Mouse (Mus musculus) MEL (cell line): ENCODE results near the gene Mgat5. TPM values are rescaled to one million over a fixed set of nuclear protein-coding genes. Genes with fewer than 3 reads are reported as not detected.

Experiments
- DNase-seq: peaks from one replicate; pipeline ENCODE4 v3.0.0; 2011; ENCODE audit warnings: low read depth, low spot score
- H3K27ac ChIP-seq: 2 replicates; pipeline ENCODE4 v1.5.1; 2012; ENCODE audit warnings: low read depth, mild to moderate bottlenecking, control low read depth, low read length, moderate library complexity; ENCODE audit not compliant: control insufficient read depth
- H3K27me3 ChIP-seq, 2 experiments: fragments of 150-350 bp in 1 of 2; sonication (generic) in 1 of 2; 2 replicates each; pipeline ENCODE4 v1.6.1; 2012; ENCODE audit warnings: low read length in 2 of 2, mild to moderate bottlenecking in 2 of 2, improper control_type of control experiment in 1 of 2, moderate library complexity in 1 of 2; ENCODE audit not compliant: insufficient read depth in 2 of 2, control insufficient read depth in 1 of 2
- H3K36me3 ChIP-seq, 2 experiments: 2 replicates each; pipeline ENCODE4 v1.6.1; 2012 to 2014; ENCODE audit warnings: low read length in 2 of 2, improper control_type of control experiment in 1 of 2, inconsistent platforms in 1 of 2, mild to moderate bottlenecking in 1 of 2; ENCODE audit not compliant: insufficient read depth in 2 of 2, control insufficient read depth in 1 of 2
- H3K4me1 ChIP-seq, 2 experiments: fragments of 150-350 bp in 1 of 2; sonication (generic) in 1 of 2; 2 replicates each; pipeline ENCODE4 v1.6.1; 2012; ENCODE audit warnings: low read length in 2 of 2, improper control_type of control experiment in 1 of 2, mild to moderate bottlenecking in 1 of 2; ENCODE audit not compliant: insufficient read depth in 2 of 2, control insufficient read depth in 1 of 2
- H3K4me3 ChIP-seq, 2 experiments: fragments of 150-350 bp in 1 of 2; sonication (generic) in 1 of 2; 2 replicates each; pipeline ENCODE4 v1.5.1; 2012; ENCODE audit warnings: low read depth in 2 of 2, low read length in 2 of 2, mild to moderate bottlenecking in 2 of 2, moderate library complexity in 2 of 2, control low read depth in 1 of 2, improper control_type of control experiment in 1 of 2; ENCODE audit not compliant: control insufficient read depth in 1 of 2, insufficient read depth in 1 of 2
- H3K79me2 ChIP-seq: 2 replicates; pipeline ENCODE4 v1.6.1; 2012; ENCODE audit warnings: mild to moderate bottlenecking, low read length, moderate library complexity; ENCODE audit not compliant: control insufficient read depth, poor library complexity, insufficient read depth
- H3K9ac ChIP-seq: 2 replicates; pipeline ENCODE4 v1.6.1; 2012; ENCODE audit warnings: low read depth, mild to moderate bottlenecking, control low read depth, low read length, moderate library complexity; ENCODE audit not compliant: control insufficient read depth, poor library complexity, severe bottlenecking
- H3K9me3 ChIP-seq: fragments of 150-350 bp; sonication (generic); replicated peaks from 2 replicates; pipeline ENCODE4 v1.6.1; 2012; ENCODE audit warnings: mild to moderate bottlenecking, low read length, improper control_type of control experiment, moderate library complexity; ENCODE audit not compliant: insufficient read depth
- CHD1 ChIP-seq: IDR thresholded peaks from 2 replicates; pipeline ENCODE4 v1.6.1; 2012; ENCODE audit warnings: low read depth, mild to moderate bottlenecking, inconsistent platforms, low read length, improper control_type of control experiment
- CHD2 ChIP-seq: IDR thresholded peaks from 2 replicates; pipeline ENCODE4 v1.6.1; 2011; ENCODE audit warnings: low read length, improper control_type of control experiment
- E2F4 ChIP-seq: IDR thresholded peaks from 2 replicates; pipeline ENCODE4 v1.6.1; 2011; ENCODE audit warnings: low read depth, low read length, improper control_type of control experiment, borderline replicate concordance
- ELF1 ChIP-seq: IDR thresholded peaks from 2 replicates; pipeline ENCODE4 v1.6.1; 2014; ENCODE audit warnings: low read depth, mild to moderate bottlenecking, inconsistent platforms, low read length, improper control_type of control experiment, moderate library complexity
- EP300 ChIP-seq, 2 experiments: IDR thresholded peaks; 2 replicates each; pipeline ENCODE4 v1.6.1; 2011; ENCODE audit warnings: improper control_type of control experiment in 2 of 2, low read length in 2 of 2, low read depth in 1 of 2, mild to moderate bottlenecking in 1 of 2
- GABPA ChIP-seq: IDR thresholded peaks from 2 replicates; pipeline ENCODE4 v1.6.1; 2012; ENCODE audit warnings: low read depth, mild to moderate bottlenecking, inconsistent platforms, low read length, improper control_type of control experiment, moderate library complexity
- HCFC1 ChIP-seq: IDR thresholded peaks from 2 replicates; pipeline ENCODE4 v1.6.1; 2012; ENCODE audit warnings: low read depth, mild to moderate bottlenecking, inconsistent platforms, low read length, improper control_type of control experiment, moderate library complexity
- MEF2A ChIP-seq: IDR thresholded peaks from 2 replicates; pipeline ENCODE4 v1.6.1; 2014; ENCODE audit warnings: low read depth, mild to moderate bottlenecking, inconsistent platforms, low read length, improper control_type of control experiment; ENCODE audit not compliant: poor library complexity, insufficient replicate concordance, severe bottlenecking; ENCODE audit errors: extremely low read depth
- MYB ChIP-seq: IDR thresholded peaks from 2 replicates; pipeline ENCODE4 v1.6.1; 2011; ENCODE audit warnings: mild to moderate bottlenecking, low read depth, low read length, improper control_type of control experiment
- NRF1 ChIP-seq: IDR thresholded peaks from 2 replicates; pipeline ENCODE4 v1.6.1; 2014; ENCODE audit warnings: low read depth, mild to moderate bottlenecking, inconsistent platforms, low read length, improper control_type of control experiment, moderate library complexity; ENCODE audit not compliant: poor library complexity, insufficient read depth, severe bottlenecking
- POLR2A ChIP-seq, 2 experiments: IDR thresholded peaks; 2 replicates each; pipeline ENCODE4 v1.6.1; 2011 to 2012; ENCODE audit warnings: low read length in 2 of 2, mild to moderate bottlenecking in 2 of 2, control low read depth in 1 of 2, improper control_type of control experiment in 1 of 2, low read depth in 1 of 2, moderate library complexity in 1 of 2; ENCODE audit not compliant: control insufficient read depth in 1 of 2, insufficient read depth in 1 of 2, poor library complexity in 1 of 2
- POLR2AphosphoS2 ChIP-seq: IDR thresholded peaks from 2 replicates; pipeline ENCODE4 v1.6.1; 2011; ENCODE audit warnings: low read length, improper control_type of control experiment
- RCOR1 ChIP-seq: IDR thresholded peaks from 2 replicates; pipeline ENCODE4 v1.6.1; 2012; ENCODE audit warnings: low read depth, mild to moderate bottlenecking, inconsistent platforms, low read length, improper control_type of control experiment
- SIN3A ChIP-seq: IDR thresholded peaks from 2 replicates; pipeline ENCODE4 v1.6.1; 2012; ENCODE audit warnings: low read length, improper control_type of control experiment, inconsistent platforms
- TAL1 ChIP-seq: IDR thresholded peaks from 2 replicates; pipeline ENCODE4 v1.6.1; 2012; ENCODE audit warnings: mild to moderate bottlenecking, inconsistent platforms, low read length, moderate library complexity, mixed read lengths
- TBP ChIP-seq: IDR thresholded peaks from 2 replicates; pipeline ENCODE4 v1.8.0; 2011; ENCODE audit warnings: low read depth, low read length, improper control_type of control experiment
- UBTF ChIP-seq: IDR thresholded peaks from 2 replicates; pipeline ENCODE4 v1.6.1; 2012; ENCODE audit warnings: low read depth, mild to moderate bottlenecking, inconsistent platforms, low read length, improper control_type of control experiment, moderate library complexity, borderline replicate concordance; ENCODE audit not compliant: insufficient read depth
- USF2 ChIP-seq, 2 experiments: IDR thresholded peaks; 2 replicates each; pipeline ENCODE4 v1.6.1; 2011 to 2012; ENCODE audit warnings: improper control_type of control experiment in 2 of 2, low read length in 2 of 2, borderline replicate concordance in 1 of 2, inconsistent platforms in 1 of 2, low read depth in 1 of 2, mild to moderate bottlenecking in 1 of 2; ENCODE audit not compliant: insufficient read depth in 1 of 2
- ZMIZ1 ChIP-seq: IDR thresholded peaks from 2 replicates; pipeline ENCODE4 v1.6.1; 2012; ENCODE audit warnings: low read depth, mild to moderate bottlenecking, inconsistent platforms, low read length, improper control_type of control experiment, moderate library complexity
- polyA plus RNA-seq, 2 experiments: library from polyadenylated mRNA; stranded (reverse) in 1 of 2; unstranded in 1 of 2; fragments of >175 nt in 1 of 2; fragments of >200 nt in 1 of 2; gene quantifications; 2 replicates each; pipeline versions ENCODE4 v1.2.1 to v1.2.4; 2012; ENCODE audit warnings: low replicate concordance in 2 of 2, low read depth in 1 of 2; ENCODE audit not compliant: insufficient read length in 2 of 2, insufficient read depth in 1 of 2, missing spikeins in 1 of 2
- total RNA-seq: library from RNA; depleted of rRNA; stranded (reverse); fragments of 300-350 nt; gene quantifications from 2 replicates; pipeline ENCODE4 v1.2.3, GENCODE M21; 2012

The Mgat5 gene
- total and polyA plus RNA-seq, 3 experiments = 6.9 to 9.5 TPM; not detected in 1

GRCm38 (mm10) chr1:127396569-127397349 is 191.9 kb downstream of the Mgat5 start:
- TF ChIP-seq ELF1 (no peak), HCFC1 (no peak)
- TF ChIP-seq, all 39 proteins: peak for 0
- DNase-seq = no peak
- H3K9me3 ChIP-seq = no peaks in the 10 kb centered on the region
- H3K27me3 ChIP-seq = no peaks in the 10 kb centered on the region
- H3K4me3 ChIP-seq = no peak overlapping the region
- H3K36me3 ChIP-seq = no peaks in the 10 kb centered on the region; a peak in 1 of 4 replicates
- H3K9ac ChIP-seq = no peak overlapping the region
- no peaks in the 10 kb centered on the region for H3K4me1 ChIP-seq
- no peak overlapping the region for H3K27ac ChIP-seq
- H3K79me2 ChIP-seq = no peaks in the 10 kb centered on the region

GRCm38 (mm10) chr1:127397396-127397795 is 192.6 kb downstream of the Mgat5 start:
- DNase-seq = no peak
- no peaks in the 10 kb centered on the region for H3K27me3 ChIP-seq
- H3K4me3 ChIP-seq = no peak overlapping the region
- no peaks in the 10 kb centered on the region for H3K79me2 ChIP-seq
- no peaks in the 10 kb centered on the region; a peak in 1 of 4 replicates for H3K36me3 ChIP-seq
- H3K9ac ChIP-seq = no peak overlapping the region
- H3K4me1 ChIP-seq = no peaks in the 10 kb centered on the region
- TF ChIP-seq CHD1 = no peak
- no peak for TF ChIP-seq NRF1
- no peak for TF ChIP-seq E2F4
- TF ChIP-seq USF2 (IDR thresholded peaks at IDR 0.05; ENCODE audit: borderline replicate concordance in 1 of 2, insufficient read depth in 1 of 2, low read depth in 1 of 2, low read length in 2 of 2) = no peak
- TF ChIP-seq EP300 (IDR thresholded peaks at IDR 0.05; ENCODE audit: low read depth in 1 of 2, low read length in 2 of 2) = no peak
- no peak for TF ChIP-seq POLR2AphosphoS2
- no peak for TF ChIP-seq MEF2A
- TF ChIP-seq, all 39 proteins: peak for 0
- no peaks in the 10 kb centered on the region for H3K9me3 ChIP-seq
- no peak overlapping the region for H3K27ac ChIP-seq

- Histone ChIP-seq H3K27me3 (no peaks in the 10 kb centered on the region), H3K36me3 (no peaks in the 10 kb centered on the region; a peak in 1 of 4 replicates), H3K9ac (no peak overlapping the region), H3K27ac (no peak overlapping the region), H3K4me1 (no peaks in the 10 kb centered on the region), H3K9me3 (no peaks in the 10 kb centered on the region), H3K79me2 (no peaks in the 10 kb centered on the region), H3K4me3 (no peak overlapping the region)
- no peak for DNase-seq
- TF ChIP-seq ZMIZ1 (no peak), CHD2 (no peak), POLR2AphosphoS2 (no peak), TBP (no peak), GABPA (no peak), TAL1 (no peak), UBTF (no peak), SIN3A (no peak), USF2 (IDR thresholded peaks at IDR 0.05; ENCODE audit: borderline replicate concordance in 1 of 2, insufficient read depth in 1 of 2, low read depth in 1 of 2, low read length in 2 of 2) (no peak), POLR2A (IDR thresholded peaks at IDR 0.05; ENCODE audit: control insufficient read depth in 1 of 2, insufficient read depth in 1 of 2, low read depth in 1 of 2, low read length in 2 of 2, poor library complexity in 1 of 2) (no peak), EP300 (IDR thresholded peaks at IDR 0.05; ENCODE audit: low read depth in 1 of 2, low read length in 2 of 2) (no peak), MYB (no peak), RCOR1 (no peak)
These were observed 193.4 kb downstream of the Mgat5 start for GRCm38 (mm10) chr1:127398186-127398585.
